Mouse (Mus musculus) intestine, embryonic 15.5 days (tissue): ENCODE data around the gene Slc39a10. TPM values are rescaled to one million over a fixed set of nuclear protein-coding genes. Genes with fewer than 3 reads are reported as not detected.

Experiments
- ATAC-seq: fragments of 200-750 bp; cut with Nextera tagmentation; 2 replicates; pipeline ENCODE4 v1.8.0; 2017; ENCODE audit warnings: moderate TSS enrichment, moderate library complexity
- H3K27ac ChIP-seq: fragments of 300-500 bp; sonication (generic); 2 replicates; pipeline ENCODE4 v1.5.1; 2015; ENCODE audit warnings: mild to moderate bottlenecking, inconsistent platforms
- H3K27me3 ChIP-seq: fragments of 300-500 bp; sonication (generic); replicated peaks from 2 replicates; pipeline ENCODE4 v1.6.1; 2015; ENCODE audit warnings: inconsistent platforms
- H3K36me3 ChIP-seq: fragments of 300-500 bp; sonication (generic); 2 replicates; pipeline ENCODE4 v1.6.1; 2015; ENCODE audit warnings: inconsistent platforms
- H3K4me1 ChIP-seq: fragments of 300-500 bp; sonication (generic); replicated peaks from 2 replicates; pipeline ENCODE4 v1.6.1; 2015; ENCODE audit warnings: inconsistent platforms
- H3K4me2 ChIP-seq: fragments of 300-500 bp; sonication (generic); replicated peaks from 2 replicates; pipeline ENCODE4 v1.6.1; 2015; ENCODE audit warnings: mild to moderate bottlenecking, inconsistent platforms
- H3K4me3 ChIP-seq: fragments of 300-500 bp; sonication (generic); replicated peaks from 2 replicates; pipeline ENCODE4 v1.5.1; 2015; ENCODE audit warnings: inconsistent platforms
- H3K9ac ChIP-seq: fragments of 300-500 bp; sonication (generic); 2 replicates; pipeline ENCODE4 v1.6.1; 2015; ENCODE audit warnings: inconsistent platforms
- H3K9me3 ChIP-seq: fragments of 300-500 bp; sonication (generic); 2 replicates; pipeline ENCODE4 v1.6.1; 2016; ENCODE audit warnings: inconsistent platforms
- WGBS: fragments of 180-500 bp; shearing (Covaris S2); methylation state at CpG from one replicate; pipeline ENCODE4 v1.1.7; 2015; 5-methylcytosine and 5-hydroxymethylcytosine counted together
- polyA plus RNA-seq: library from polyadenylated mRNA; unstranded; fragments of >200 nt; fragmentation: Nextera tagmentation; extraction: Ambion mirVana; gene quantifications from 2 replicates; pipeline ENCODE4 v1.2.1, GENCODE M21; 2015

The Slc39a10 gene
- polyA plus RNA-seq, 1 experiment from 2014 or later: 28.8 TPM

DNA sequence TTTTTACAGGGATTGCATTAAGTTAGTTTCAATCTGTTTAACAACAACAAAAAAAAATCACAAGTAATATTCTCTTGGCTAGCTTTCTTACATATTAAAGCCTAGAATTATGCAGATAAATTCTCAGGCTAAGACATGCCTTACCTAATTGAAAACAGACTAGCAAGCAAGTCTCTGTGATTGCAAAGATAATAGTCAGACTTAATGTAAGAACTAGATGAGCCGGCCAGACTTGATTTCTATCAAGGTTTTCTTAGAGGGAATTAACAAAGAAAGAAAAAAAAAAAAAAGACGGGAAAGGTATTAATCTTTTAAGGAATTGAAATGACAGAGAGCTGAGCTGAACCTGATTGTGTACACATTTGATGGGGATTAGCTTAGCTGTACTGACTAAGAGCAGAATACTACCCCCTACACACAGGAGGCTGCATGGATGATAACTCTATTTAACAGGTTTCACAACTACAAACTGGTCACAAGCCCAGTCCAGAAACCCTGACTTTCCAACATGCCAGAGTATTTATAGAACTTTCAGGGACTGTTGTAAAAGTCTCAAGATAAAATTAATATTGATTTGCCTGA lies 9.5 kb upstream of the Slc39a10 start:
- Histone ChIP-seq H3K9ac (no peak overlapping the region), H3K4me1 (no peaks in the 10 kb centered on the region), H3K27ac (no peak overlapping the region), H3K36me3 (no peaks in the 10 kb centered on the region), H3K4me2 (no peak overlapping the region), H3K9me3 (no peaks in the 10 kb centered on the region), H3K4me3 (no peak overlapping the region), H3K27me3 (no peaks in the 10 kb centered on the region)
- ATAC-seq: no peak
- WGBS: 64% methylated on average over 2 of the region's 2 CpGs

DNA sequence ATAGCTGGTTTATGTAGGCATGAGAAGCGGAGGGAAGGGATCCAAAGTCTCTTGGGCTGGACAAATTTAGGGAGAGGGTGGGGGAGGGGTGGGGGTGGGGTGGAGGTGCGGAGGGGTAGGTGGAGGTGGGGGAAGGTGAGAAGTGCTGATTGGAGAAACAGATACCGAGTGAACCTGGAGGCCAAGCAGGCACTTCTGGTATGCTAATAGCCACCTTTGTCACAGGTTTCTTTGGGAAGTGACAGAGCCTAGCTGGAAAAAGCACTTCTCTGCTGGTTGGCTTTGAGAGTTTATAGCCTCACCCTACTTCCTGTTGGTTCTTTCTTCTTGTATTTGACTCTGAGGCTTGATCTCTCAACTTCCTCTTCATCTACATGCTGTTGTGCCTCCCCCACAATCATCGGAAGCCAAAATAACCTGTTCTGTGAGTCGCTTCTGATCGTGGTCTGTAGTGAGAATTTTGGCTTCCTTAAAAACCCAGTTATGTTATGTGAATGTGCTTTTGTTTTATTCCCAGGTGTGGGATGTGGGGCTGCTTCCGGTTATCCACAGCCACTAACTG lies 1.7 kb upstream of the Slc39a10 start:
- H3K4me3 ChIP-seq: no peak overlapping the region
- H3K4me2 ChIP-seq: no peak overlapping the region
- H3K4me1 ChIP-seq: no peaks in the 10 kb centered on the region
- no peaks in the 10 kb centered on the region for H3K9me3 ChIP-seq
- H3K27ac ChIP-seq: no peak overlapping the region
- no peak for ATAC-seq
- H3K36me3 ChIP-seq: no peaks in the 10 kb centered on the region
- H3K27me3 ChIP-seq: no peaks in the 10 kb centered on the region
- 17% methylated on average over 7 of the region's 7 CpGs for WGBS
- no peak overlapping the region for H3K9ac ChIP-seq

DNA sequence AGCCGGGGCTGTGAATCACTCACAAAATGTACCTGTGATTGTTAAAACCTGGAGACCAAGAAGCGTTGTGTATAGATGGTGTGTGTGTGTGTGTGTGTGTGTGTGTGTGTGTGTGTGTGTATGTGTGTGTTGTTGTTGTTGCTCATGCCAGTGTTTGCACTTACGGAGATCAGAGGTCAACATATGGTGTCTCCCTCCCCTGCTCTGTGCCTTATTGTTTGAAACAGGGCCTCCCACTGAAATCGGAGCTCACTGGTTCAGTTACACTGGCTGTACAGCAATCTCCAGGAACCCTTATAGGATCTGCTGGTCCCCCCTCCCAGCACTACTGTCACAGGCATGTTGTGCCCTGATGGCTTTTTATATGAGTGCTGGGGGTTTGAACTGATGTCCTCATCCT lies 3.9 kb downstream of the Slc39a10 start:
- Histone ChIP-seq H3K9me3 (no peaks in the 10 kb centered on the region), H3K27me3 (no peaks in the 10 kb centered on the region), H3K36me3 (no peaks in the 10 kb centered on the region), H3K4me3 (no peak overlapping the region), H3K9ac (no peak overlapping the region), H3K4me1 (0 out of 2 replicates have a peak, but pooled peaks cover 3% of the 10 kb centered on the region), H3K27ac (no peak overlapping the region), H3K4me2 (no peak overlapping the region)
- ATAC-seq: peak; percentile 23; the same call in 1 of the 2 replicates
- WGBS: 28% methylated on average over 4 of the region's 4 CpGs

DNA sequence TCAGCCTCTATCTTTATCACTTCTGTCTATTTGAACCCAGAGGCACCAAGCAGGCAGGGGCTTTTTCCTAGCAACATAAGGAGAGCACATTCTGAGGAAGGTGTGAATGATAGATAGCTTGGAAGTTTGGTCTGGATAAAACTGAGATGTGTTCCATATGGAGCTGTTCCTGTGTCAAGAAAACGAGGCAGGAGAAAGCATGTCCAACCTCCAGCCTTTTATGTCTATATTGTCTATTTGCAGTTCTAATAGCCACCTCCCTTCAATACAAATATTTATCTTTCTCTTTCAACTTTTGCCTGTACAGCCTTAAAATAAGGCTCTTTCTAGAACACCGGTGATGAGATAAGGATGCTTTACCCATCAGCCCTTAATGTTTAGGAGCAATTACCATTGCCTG lies 4.3 kb downstream of the Slc39a10 start:
- Histone ChIP-seq H3K27ac (no peak overlapping the region), H3K4me1 (0 out of 2 replicates have a peak, but pooled peaks cover 3% of the 10 kb centered on the region), H3K9ac (no peak overlapping the region), H3K27me3 (no peaks in the 10 kb centered on the region), H3K9me3 (no peaks in the 10 kb centered on the region), H3K4me2 (no peak overlapping the region), H3K36me3 (no peaks in the 10 kb centered on the region), H3K4me3 (no peak overlapping the region)
- WGBS: 12% methylated on average over 2 of the region's 2 CpGs
- ATAC-seq: peak; percentile 54

DNA sequence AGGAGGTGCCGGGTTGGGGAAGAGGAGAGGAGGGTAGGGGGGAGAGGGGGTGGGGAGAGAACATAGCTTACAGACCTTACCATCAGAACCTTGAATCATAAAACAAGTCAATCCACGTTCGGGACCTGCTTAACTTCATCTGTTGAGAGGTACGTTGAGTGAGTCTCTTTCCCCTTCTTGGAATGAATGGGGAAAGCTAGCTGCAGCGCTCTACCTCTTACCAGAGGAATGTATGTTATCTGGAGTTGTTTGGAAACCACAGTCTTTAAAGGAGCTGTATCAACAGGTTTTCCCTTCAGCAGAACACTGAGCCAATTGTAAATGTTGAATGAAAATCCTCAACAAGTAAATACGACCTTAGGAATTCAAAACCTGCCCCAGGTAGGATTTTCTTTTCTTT lies 4.7 kb downstream of the Slc39a10 start:
- Histone ChIP-seq H3K27me3 (no peaks in the 10 kb centered on the region), H3K4me2 (no peak overlapping the region), H3K4me1 (0 out of 2 replicates have a peak, but pooled peaks cover 3% of the 10 kb centered on the region), H3K9ac (no peak overlapping the region), H3K36me3 (no peaks in the 10 kb centered on the region), H3K9me3 (no peaks in the 10 kb centered on the region), H3K4me3 (no peak overlapping the region), H3K27ac (no peak overlapping the region)
- peak; percentile 48 for ATAC-seq
- 11% methylated on average over 6 of the region's 6 CpGs for whole genome bisulfite sequencing

DNA sequence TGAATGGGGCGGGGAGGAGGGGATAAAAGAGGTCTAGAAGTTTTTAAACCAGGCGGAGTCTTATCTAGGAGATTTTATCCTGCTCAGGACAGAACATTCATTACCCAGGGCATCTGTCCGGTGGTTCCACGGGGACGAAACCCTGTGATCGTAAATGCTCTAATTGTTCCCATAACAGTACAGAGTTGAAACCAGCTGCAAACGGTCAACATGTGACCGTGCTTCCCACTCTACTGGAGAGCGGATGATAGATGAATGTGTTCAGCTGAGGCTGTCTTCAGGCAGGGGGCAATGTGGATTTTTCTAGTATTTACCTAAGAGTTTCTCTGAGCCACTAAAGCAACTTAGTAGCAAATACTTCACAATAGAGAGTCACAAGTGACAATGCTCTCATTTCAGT lies 6.6 kb downstream of the Slc39a10 start:
- 0 out of 2 replicates have a peak, but pooled peaks cover 3% of the 10 kb centered on the region for H3K4me1 ChIP-seq
- no peak overlapping the region for H3K27ac ChIP-seq
- no peaks in the 10 kb centered on the region for H3K36me3 ChIP-seq
- H3K27me3 ChIP-seq: no peaks in the 10 kb centered on the region
- WGBS: 22% methylated on average over 9 of the region's 9 CpGs
- no peak overlapping the region for H3K9ac ChIP-seq
- no peak for ATAC-seq
- no peaks in the 10 kb centered on the region for H3K9me3 ChIP-seq
- no peak overlapping the region for H3K4me2 ChIP-seq
- no peak overlapping the region for H3K4me3 ChIP-seq

DNA sequence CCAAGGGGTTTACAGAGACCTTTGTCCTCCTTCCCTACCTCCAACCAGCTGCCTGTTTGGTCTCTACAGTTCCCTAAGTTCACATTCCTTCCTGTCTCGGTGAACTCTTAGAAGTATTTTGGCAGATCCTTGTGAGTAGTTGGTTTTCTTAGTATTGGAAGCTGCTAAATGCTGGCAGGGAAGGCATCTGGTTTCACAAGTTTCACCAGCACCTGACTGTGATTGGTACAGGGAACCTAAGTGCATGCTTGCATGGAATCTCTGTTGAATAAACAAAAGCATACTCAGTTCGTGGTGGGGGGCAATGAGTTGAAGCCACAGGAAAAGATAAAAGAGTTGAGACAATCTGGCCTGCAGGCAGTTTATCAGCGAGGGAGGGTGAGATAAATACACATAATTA lies 7.4 kb downstream of the Slc39a10 start:
- Histone ChIP-seq H3K9ac (no peak overlapping the region), H3K36me3 (no peaks in the 10 kb centered on the region), H3K4me3 (no peak overlapping the region), H3K4me2 (no peak overlapping the region), H3K4me1 (0 out of 2 replicates have a peak, but pooled peaks cover 3% of the 10 kb centered on the region), H3K9me3 (no peaks in the 10 kb centered on the region), H3K27me3 (no peaks in the 10 kb centered on the region), H3K27ac (no peak overlapping the region)
- 11% methylated on average over 3 of the region's 3 CpGs for WGBS
- ATAC-seq: no peak

DNA sequence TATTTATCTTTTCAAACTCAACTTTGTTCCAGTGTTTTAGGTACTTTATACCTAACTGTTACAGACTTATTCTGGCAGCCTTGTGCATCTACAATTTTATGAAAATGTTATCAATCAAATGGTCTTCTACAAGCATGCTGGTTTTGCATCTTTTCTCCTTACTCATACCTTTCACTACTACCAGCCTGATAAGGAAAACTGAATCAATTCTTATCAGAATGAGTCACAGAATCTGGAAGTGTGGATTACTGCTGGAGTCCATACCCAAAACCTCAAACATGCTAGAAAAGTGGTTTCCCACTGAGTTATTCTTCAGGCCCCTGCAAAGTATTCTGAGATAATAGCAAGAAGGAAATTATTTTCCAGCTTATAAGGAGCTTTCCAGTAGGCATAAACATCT lies 12.7 kb downstream of the Slc39a10 start:
- Histone ChIP-seq H3K27ac (no peak overlapping the region), H3K4me3 (no peak overlapping the region), H3K9ac (no peak overlapping the region), H3K36me3 (no peaks in the 10 kb centered on the region), H3K4me2 (no peak overlapping the region), H3K4me1 (no peaks in the 10 kb centered on the region), H3K27me3 (no peaks in the 10 kb centered on the region), H3K9me3 (no peaks in the 10 kb centered on the region)
- no peak for ATAC-seq

DNA sequence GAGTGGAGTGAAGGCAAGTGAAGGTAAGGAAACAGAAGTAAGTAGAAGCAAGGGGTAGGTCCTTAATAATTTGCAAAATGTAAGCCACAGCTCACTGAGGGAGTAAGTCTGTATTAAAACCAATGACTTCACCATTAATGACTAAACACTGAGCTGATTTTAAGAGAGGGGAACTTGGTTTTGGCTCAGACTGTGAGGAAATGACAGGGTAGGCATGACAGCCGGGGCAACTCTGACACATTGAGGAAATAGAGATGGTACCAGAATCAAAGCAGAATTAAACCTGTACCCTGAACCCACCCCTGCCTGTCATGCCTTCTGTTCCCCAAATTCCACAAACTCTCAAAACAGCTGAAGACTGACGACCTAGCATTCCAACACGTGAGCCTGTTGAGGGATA lies 18.9 kb downstream of the Slc39a10 start:
- Histone ChIP-seq H3K27me3 (no peaks in the 10 kb centered on the region), H3K9me3 (no peaks in the 10 kb centered on the region), H3K4me2 (no peak overlapping the region), H3K9ac (no peak overlapping the region), H3K27ac (no peak overlapping the region), H3K4me3 (no peak overlapping the region), H3K4me1 (no peaks in the 10 kb centered on the region), H3K36me3 (no peaks in the 10 kb centered on the region)
- ATAC-seq: no peak
- WGBS: 72% methylated on average over 3 of the region's 3 CpGs

DNA sequence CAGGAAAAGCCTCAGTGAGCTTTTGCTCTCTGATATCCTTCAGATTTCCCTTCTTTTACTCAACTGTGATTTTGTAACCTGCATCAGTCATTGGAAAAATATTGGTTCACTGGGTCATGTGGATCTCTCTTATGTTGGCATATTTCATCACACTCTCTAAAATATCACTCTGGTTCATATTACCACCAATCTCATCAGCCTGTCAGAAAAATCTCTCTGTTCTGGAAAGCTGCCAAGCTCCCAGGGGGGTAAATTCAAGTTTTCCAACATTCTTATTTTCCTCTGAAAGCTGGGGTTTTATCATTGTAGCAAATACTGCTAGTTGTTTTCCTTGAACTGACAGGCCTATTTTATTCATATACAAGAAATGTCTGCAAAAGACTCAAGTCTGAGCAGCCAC lies 22.9 kb downstream of the Slc39a10 start:
- Histone ChIP-seq H3K36me3 (no peaks in the 10 kb centered on the region), H3K4me1 (no peaks in the 10 kb centered on the region), H3K9me3 (no peaks in the 10 kb centered on the region), H3K27ac (no peak overlapping the region), H3K4me3 (no peak overlapping the region), H3K4me2 (no peak overlapping the region), H3K27me3 (no peaks in the 10 kb centered on the region), H3K9ac (no peak overlapping the region)
- ATAC-seq: no peak

DNA sequence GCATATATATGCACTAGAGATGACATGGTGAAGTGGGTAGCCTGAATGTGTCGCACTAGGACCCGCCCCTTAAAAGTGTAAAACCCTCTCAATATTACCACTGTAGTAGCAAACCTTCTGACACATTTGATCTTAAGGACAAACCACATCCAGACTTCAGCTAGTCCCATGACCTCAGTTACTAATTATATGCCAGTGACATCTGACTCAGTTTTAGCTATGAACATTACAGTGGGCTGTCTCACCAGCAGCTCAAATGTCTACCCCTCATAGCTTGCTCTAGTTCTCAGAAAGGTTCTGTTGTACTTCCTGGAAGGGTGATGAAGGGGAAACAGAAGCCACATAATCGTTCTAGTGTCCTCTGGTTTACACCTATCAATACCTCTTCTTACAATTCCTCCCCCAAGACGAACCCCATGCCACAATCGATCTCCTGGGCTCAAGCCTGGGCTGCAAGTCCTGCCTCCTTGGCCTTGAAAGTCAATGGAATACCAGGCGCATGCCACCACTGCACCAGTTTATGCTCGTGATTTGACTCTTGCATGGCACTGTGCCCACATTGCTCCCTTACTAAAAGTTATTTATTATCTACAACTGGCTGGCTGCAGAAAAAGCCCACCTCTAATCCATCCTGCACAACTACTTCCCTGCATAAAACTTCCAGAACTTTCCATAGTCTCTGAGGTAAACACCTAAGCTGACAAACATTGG lies 28.3 kb downstream of the Slc39a10 start:
- Histone ChIP-seq H3K9me3 (no peaks in the 10 kb centered on the region), H3K27ac (no peak overlapping the region), H3K4me2 (no peak overlapping the region), H3K9ac (no peak overlapping the region), H3K27me3 (no peaks in the 10 kb centered on the region), H3K36me3 (no peaks in the 10 kb centered on the region), H3K4me3 (no peak overlapping the region), H3K4me1 (no peaks in the 10 kb centered on the region)
- ATAC-seq: no peak
- WGBS: 74% methylated on average over 7 of the region's 7 CpGs

DNA sequence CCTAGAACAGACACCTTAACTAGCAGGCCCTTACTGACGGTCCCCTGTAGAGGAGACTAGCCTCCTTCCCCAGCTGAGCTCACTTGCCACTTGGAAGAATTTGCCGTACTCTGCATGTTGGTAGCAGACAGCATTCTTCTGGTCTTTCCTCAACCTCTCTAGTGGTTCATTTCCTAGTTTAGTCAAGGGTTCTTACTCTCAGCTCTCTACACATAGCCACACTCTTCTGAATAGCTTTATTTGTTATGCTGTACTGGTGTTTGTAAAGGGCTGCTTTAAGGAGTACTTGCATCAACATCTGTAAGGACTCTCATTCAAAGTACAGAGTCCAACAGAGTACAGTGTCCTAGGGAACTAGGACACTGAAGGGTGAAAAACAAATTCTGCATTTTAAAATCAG lies 29.2 kb downstream of the Slc39a10 start:
- H3K9ac ChIP-seq: no peak overlapping the region
- no peaks in the 10 kb centered on the region for H3K36me3 ChIP-seq
- no peak overlapping the region for H3K27ac ChIP-seq
- no peak overlapping the region for H3K4me3 ChIP-seq
- WGBS: 81% methylated on average over 2 of the region's 2 CpGs
- ATAC-seq: no peak
- no peaks in the 10 kb centered on the region for H3K27me3 ChIP-seq
- no peak overlapping the region for H3K4me2 ChIP-seq
- H3K4me1 ChIP-seq: no peaks in the 10 kb centered on the region
- no peaks in the 10 kb centered on the region for H3K9me3 ChIP-seq

DNA sequence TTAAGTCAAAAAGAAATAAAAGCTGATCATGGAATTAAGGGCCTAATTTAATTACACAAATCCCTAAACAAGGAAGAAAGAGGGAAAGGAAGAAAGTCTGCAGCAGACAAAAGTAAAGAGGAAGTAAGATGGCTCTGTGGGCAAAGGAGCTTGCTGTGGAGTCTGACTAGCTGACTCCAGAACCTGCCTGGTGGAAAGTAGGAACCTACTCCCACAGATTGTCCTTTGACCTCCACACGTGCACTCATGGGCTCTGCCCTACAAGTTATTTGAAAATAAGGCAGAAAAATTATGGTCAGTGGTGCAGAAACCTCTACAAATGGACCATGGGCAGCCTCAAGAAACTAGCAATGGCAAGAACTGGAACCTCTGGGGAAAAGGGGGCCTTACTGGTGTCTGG lies 32.6 kb downstream of the Slc39a10 start:
- Histone ChIP-seq H3K36me3 (no peaks in the 10 kb centered on the region), H3K27ac (no peak overlapping the region), H3K9me3 (no peaks in the 10 kb centered on the region), H3K4me1 (no peaks in the 10 kb centered on the region), H3K9ac (no peak overlapping the region), H3K4me2 (no peak overlapping the region), H3K4me3 (no peak overlapping the region), H3K27me3 (no peaks in the 10 kb centered on the region)
- ATAC-seq: no peak
- 56% methylated on average over 1 of the region's 1 CpGs for WGBS
